Mouse (Mus musculus): ENCODE data around the gene Sh3d19. TPM values are rescaled to one million over a fixed set of nuclear protein-coding genes. Genes with fewer than 3 reads are reported as not detected.
A peak's percentile ranks its signal among the peaks of the same experiment; 100 is the strongest.

Gene Sh3d19
- polyA plus RNA-seq, 1 experiment from 2014 or later: 20.3 TPM

DNA sequence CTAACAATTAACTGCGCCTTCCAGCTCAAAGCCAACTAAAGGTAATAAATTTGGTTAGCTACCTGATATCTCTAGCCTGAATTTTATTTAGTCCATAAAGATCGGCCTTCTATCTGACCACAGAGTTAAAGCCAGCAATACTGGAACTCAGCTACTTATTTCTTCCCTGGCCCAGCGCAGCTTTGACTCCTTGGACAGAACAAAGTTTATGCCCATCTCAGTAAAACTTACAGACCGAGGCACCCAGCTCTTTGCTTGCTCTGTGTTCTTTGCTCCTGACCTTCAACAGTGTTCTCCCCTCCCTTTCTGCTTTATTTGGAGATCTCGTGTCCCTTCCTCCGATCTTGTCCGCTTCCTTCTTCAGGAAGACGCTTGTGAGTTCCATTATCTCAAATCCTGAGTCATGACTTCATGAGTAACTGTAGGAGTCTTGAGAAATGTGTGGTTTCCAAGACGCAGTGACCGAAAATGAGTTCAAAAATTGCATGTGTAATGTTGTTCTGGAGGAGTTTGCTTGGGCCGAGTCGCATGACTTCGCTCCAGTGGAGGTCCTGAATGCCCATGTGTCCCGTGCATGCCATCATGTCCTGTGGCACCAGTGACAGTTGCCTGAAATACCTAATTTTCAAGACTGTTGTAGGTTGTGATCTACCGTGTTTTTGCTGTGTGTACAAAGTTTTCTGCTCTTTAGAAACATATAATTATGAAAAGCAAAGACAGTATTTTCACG, 50.2 kb downstream of the Sh3d19 start:
- no peaks in the 10 kb centered on the region for H3K36me3 ChIP-seq
- 90% methylated on average over 16 of the region's 16 CpGs for WGBS
- DNase-seq (ENCODE audit: low spot score): no peak

GRCm38 (mm10) chr3:86021651-86022050, 50.7 kb downstream of the Sh3d19 start:
- peaks cover 47% of the 10 kb centered on the region for H3K4me1 ChIP-seq
- H3K4me3 ChIP-seq: no peak overlapping the region
- WGBS: 85% methylated on average over 4 of the region's 4 CpGs
- no peak overlapping the region for H3K27ac ChIP-seq
- DNase-seq (ENCODE audit: low spot score): no peak
- H3K36me3 ChIP-seq: no peaks in the 10 kb centered on the region
- H3K27me3 ChIP-seq (ENCODE audit: low read depth, poor library complexity, severe bottlenecking): no peaks in the 10 kb centered on the region
- no peaks in the 10 kb centered on the region for H3K9me3 ChIP-seq (replicated peaks)

More for the DNA sequence above, 50.2 kb downstream of the Sh3d19 start:
- Histone ChIP-seq H3K4me3 (no peak overlapping the region), H3K27ac (no peak overlapping the region), H3K4me1 (peaks cover 47% of the 10 kb centered on the region), H3K9me3 (replicated peaks) (no peaks in the 10 kb centered on the region), H3K27me3 (ENCODE audit: low read depth, poor library complexity, severe bottlenecking) (no peaks in the 10 kb centered on the region)

DNA sequence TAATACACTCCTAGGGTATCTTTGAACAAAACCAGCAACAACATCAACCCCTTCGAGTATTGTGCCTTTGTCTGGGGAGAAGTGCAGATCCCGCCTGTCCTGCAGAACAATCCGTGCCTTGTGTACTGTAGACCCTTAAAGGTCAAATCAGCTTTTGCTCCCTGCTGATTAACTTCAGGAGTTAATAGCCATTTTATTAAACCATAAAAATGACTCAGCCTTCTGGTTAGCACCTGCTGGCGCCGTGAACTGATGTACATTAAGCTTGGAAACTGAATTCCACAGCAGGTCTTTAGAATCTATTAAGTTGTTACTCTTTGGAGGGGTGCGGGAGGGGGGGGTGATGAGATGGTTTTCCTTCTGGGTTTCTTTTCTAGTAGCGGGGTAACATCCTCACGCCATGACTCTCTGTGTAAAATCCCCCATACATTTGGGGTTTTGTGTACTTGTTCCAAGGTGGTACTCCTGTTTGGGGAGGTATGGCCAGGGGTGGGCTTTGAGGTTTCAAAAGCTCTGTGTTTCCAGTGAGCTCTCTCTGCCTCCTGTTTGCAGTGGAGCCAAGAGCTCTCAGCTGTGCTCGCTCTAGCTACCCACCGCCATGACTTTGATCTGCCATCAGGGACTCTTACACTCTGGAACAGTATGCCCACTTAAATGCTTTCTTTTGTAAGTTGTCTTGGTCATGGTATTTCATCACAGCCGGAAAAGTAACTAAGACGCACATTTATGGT, 53.3 kb downstream of the Sh3d19 start:
- 81% methylated on average over 12 of the region's 12 CpGs for WGBS
- DNase-seq (ENCODE audit: low spot score): no peak

GRCm38 (mm10) chr3:86025341-86026137, 54.6 kb downstream of the Sh3d19 start:
- Histone ChIP-seq H3K36me3 (no peaks in the 10 kb centered on the region), H3K4me1 (peaks cover 35% of the 10 kb centered on the region), H3K27ac (peak overlapping the region; percentile 30; the same call in 1 of the 2 replicates), H3K4me3 (no peak overlapping the region), H3K27me3 (ENCODE audit: low read depth, poor library complexity, severe bottlenecking) (no peaks in the 10 kb centered on the region), H3K9me3 (replicated peaks) (no peaks in the 10 kb centered on the region)
- DNase-seq (ENCODE audit: low spot score): no peak
- WGBS: 96% methylated on average over 20 of the region's 20 CpGs

More for the DNA sequence above, 53.3 kb downstream of the Sh3d19 start:
- Histone ChIP-seq H3K27ac (peak overlapping the region; percentile 3; the same call in 1 of the 2 replicates), H3K4me1 (peaks cover 35% of the 10 kb centered on the region), H3K27me3 (ENCODE audit: low read depth, poor library complexity, severe bottlenecking) (no peaks in the 10 kb centered on the region), H3K4me3 (no peak overlapping the region), H3K9me3 (replicated peaks) (no peaks in the 10 kb centered on the region), H3K36me3 (no peaks in the 10 kb centered on the region)

- WGBS: 87% methylated on average over 15 of the region's 15 CpGs
- no peak overlapping the region for H3K4me3 ChIP-seq
- no peaks in the 10 kb centered on the region for H3K27me3 ChIP-seq (ENCODE audit: low read depth, poor library complexity, severe bottlenecking)
- no peak overlapping the region for H3K27ac ChIP-seq
- H3K9me3 ChIP-seq (replicated peaks): no peaks in the 10 kb centered on the region
- peaks cover 22% of the 10 kb centered on the region for H3K4me1 ChIP-seq
- DNase-seq (ENCODE audit: low spot score): no peak
- no peaks in the 10 kb centered on the region for H3K36me3 ChIP-seq
Observed at GRCm38 (mm10) chr3:86028658-86029375, 57.9 kb downstream of the Sh3d19 start.

- no peaks in the 10 kb centered on the region for H3K36me3 ChIP-seq
- no peaks in the 10 kb centered on the region for H3K27me3 ChIP-seq (ENCODE audit: low read depth, poor library complexity, severe bottlenecking)
- no peaks in the 10 kb centered on the region for H3K9me3 ChIP-seq (replicated peaks)
- no peak overlapping the region for H3K27ac ChIP-seq
- H3K4me3 ChIP-seq: no peak overlapping the region
- H3K4me1 ChIP-seq: peaks cover 15% of the 10 kb centered on the region
- DNase-seq (ENCODE audit: low spot score): no peak
- 98% methylated on average over 4 of the region's 4 CpGs for WGBS
Observed at GRCm38 (mm10) chr3:86030566-86030965, 59.7 kb downstream of the Sh3d19 start.

GRCm38 (mm10) chr3:86033455-86034090, 62.7 kb downstream of the Sh3d19 start:
- Histone ChIP-seq H3K4me3 (no peak overlapping the region), H3K27ac (no peak overlapping the region), H3K36me3 (peaks cover 8% of the 10 kb centered on the region), H3K4me1 (peaks cover 15% of the 10 kb centered on the region), H3K9me3 (replicated peaks) (no peaks in the 10 kb centered on the region), H3K27me3 (ENCODE audit: low read depth, poor library complexity, severe bottlenecking) (no peaks in the 10 kb centered on the region)
- DNase-seq (ENCODE audit: low spot score): no peak
- 83% methylated on average over 9 of the region's 9 CpGs for WGBS

GRCm38 (mm10) chr3:86037926-86038484, 67.1 kb downstream of the Sh3d19 start:
- WGBS: 95% methylated on average over 9 of the region's 9 CpGs
- no peak overlapping the region for H3K27ac ChIP-seq

GRCm38 (mm10) chr3:86038648-86039047, 67.7 kb downstream of the Sh3d19 start:
- DNase-seq (ENCODE audit: low spot score): no peak

More at GRCm38 (mm10) chr3:86037926-86038484, 67.1 kb downstream of the Sh3d19 start:
- Histone ChIP-seq H3K4me3 (no peak overlapping the region), H3K4me1 (peaks cover 29% of the 10 kb centered on the region), H3K9me3 (replicated peaks) (no peaks in the 10 kb centered on the region), H3K36me3 (peaks cover 12% of the 10 kb centered on the region), H3K27me3 (ENCODE audit: low read depth, poor library complexity, severe bottlenecking) (no peaks in the 10 kb centered on the region)
- DNase-seq (ENCODE audit: low spot score): no peak

DNA sequence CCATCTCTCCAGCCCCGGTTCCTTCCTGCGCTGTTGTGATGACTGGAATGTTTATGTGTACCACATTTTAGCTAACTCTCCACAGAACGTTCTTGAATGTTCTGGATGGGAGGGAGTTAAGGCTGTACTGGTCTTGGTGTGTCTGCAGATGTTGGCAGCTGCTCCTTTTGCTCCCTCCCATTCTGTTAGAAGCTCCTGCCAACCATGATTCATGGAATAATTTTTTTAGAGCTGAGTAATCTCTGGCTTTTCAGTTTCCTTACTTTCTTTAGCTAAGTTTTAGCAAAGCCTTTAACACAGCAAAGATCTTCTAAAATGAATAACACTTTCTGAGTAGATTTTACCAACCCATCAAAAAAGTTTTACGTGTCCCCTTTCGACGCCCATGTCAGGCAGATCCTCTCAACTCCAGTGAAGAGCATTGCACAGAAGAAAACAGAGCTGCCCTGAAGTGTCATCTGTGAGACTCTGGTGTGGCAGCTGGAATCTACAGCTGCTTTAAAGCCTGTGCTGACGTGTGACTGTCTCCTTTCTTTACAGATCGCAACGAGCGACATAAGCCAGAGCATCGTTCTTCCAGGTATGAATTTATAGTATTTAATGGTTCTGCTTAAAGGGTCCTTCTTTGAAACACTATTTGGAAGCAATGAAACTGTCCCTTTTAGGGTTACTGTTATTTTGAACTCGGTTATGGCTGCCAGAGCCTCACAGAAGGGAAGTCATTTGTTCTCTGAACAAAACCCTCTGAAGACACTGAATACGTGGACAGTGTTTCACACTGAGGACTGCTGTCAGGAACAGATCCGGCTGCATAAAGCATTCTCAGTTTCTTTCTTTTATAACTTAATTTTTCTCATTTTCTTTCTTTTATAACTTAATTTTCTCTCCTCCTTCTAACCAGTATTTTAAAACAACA, 69.6 kb downstream of the Sh3d19 start:
- no peak for DNase-seq (ENCODE audit: low spot score)
- Histone ChIP-seq H3K36me3 (peaks cover 16% of the 10 kb centered on the region), H3K27ac (no peak overlapping the region)

More at GRCm38 (mm10) chr3:86038648-86039047, 67.7 kb downstream of the Sh3d19 start:
- no peak overlapping the region for H3K4me3 ChIP-seq
- no peaks in the 10 kb centered on the region for H3K27me3 ChIP-seq (ENCODE audit: low read depth, poor library complexity, severe bottlenecking)
- H3K9me3 ChIP-seq (replicated peaks): no peaks in the 10 kb centered on the region
- peaks cover 25% of the 10 kb centered on the region for H3K4me1 ChIP-seq
- peaks cover 16% of the 10 kb centered on the region for H3K36me3 ChIP-seq
- 71% methylated on average over 3 of the region's 3 CpGs for WGBS
- no peak overlapping the region for H3K27ac ChIP-seq

More for the DNA sequence above, 69.6 kb downstream of the Sh3d19 start:
- Histone ChIP-seq H3K4me3 (no peak overlapping the region), H3K4me1 (peaks cover 16% of the 10 kb centered on the region), H3K27me3 (ENCODE audit: low read depth, poor library complexity, severe bottlenecking) (no peaks in the 10 kb centered on the region), H3K9me3 (replicated peaks) (no peaks in the 10 kb centered on the region)
- 73% methylated on average over 14 of the region's 14 CpGs for WGBS

Measured in limb, embryonic 10.5 days (tissue).